Comparison of ENCODE assay signal across 19 mouse cellular contexts in genomic region chr1:136254503-136255065, GRCm38 (mm10). TPM values are rescaled to one million over a fixed set of nuclear protein-coding genes. Genes with fewer than 3 reads are reported as not detected.
"Had no signal": no experiment of that assay in that cellular context is flagged by ENCODE, and none has a peak within 500 bp of the region (broad histone marks: within the 10 kb centered on the region; RNA-seq: fewer than 3 reads in every experiment).

No protein-coding gene starts in this region.

- ATAC-seq: liver, embryonic 12.5 days had no signal

- H3K4me2 ChIP-seq: limb, embryonic 15.5 days; liver, embryonic 12.5 days; lung, embryonic 14.5 days; midbrain, embryonic 12.5 days; neural tube, embryonic 15.5 days had no signal

- H3K9me3 ChIP-seq: limb, embryonic 15.5 days; liver, embryonic 12.5 days; megakaryocyte, embryonic 14.5 days; midbrain, embryonic 12.5 days; neural tube, embryonic 15.5 days had no signal

- DNase-seq: kidney, postnatal 36 days; layer of hippocampus, adult 9-11 months; layer of hippocampus, postnatal 36 days; lung, embryonic 14.5 days; lung, postnatal 10 days; lung, postnatal 4 days; thymus, adult 18-20 months; thymus, postnatal 14 days had no signal

- H3K36me3 ChIP-seq: limb, embryonic 15.5 days; liver, embryonic 12.5 days; midbrain, embryonic 12.5 days; neural tube, embryonic 15.5 days had no signal

- H3K9ac ChIP-seq: limb, embryonic 15.5 days; liver, embryonic 12.5 days; lung, embryonic 14.5 days; midbrain, embryonic 12.5 days; neural tube, embryonic 15.5 days had no signal

- H3K4me3 ChIP-seq: limb, embryonic 15.5 days; liver, embryonic 12.5 days; megakaryocyte, embryonic 14.5 days; midbrain, embryonic 12.5 days; neural tube, embryonic 15.5 days had no signal

- H3K27ac ChIP-seq: kidney, postnatal 0 days; limb, embryonic 15.5 days; liver, embryonic 12.5 days; midbrain, embryonic 12.5 days; neural tube, embryonic 15.5 days had no signal

RNA-seq across cellular contexts. Expression of gene Gpr25, which starts 6.1 kb away (rescaled TPM):
- polyA plus RNA-seq: kidney, postnatal 0 days; limb, embryonic 11.5 days; limb, embryonic 15.5 days; liver, embryonic 12.5 days; liver, embryonic 16.5 days; lung, embryonic 14.5 days; midbrain, embryonic 12.5 days; neural tube, embryonic 11.5 days; stomach, embryonic 14.5 days had no signal

RNA-seq across cellular contexts. Expression of gene Mroh3, which starts 42.0 kb away (rescaled TPM):
- polyA plus RNA-seq: kidney, postnatal 0 days; limb, embryonic 15.5 days; liver, embryonic 12.5 days; liver, embryonic 16.5 days; lung, embryonic 14.5 days; midbrain, postnatal 0 days; neural tube, embryonic 11.5 days; neural tube, embryonic 15.5 days had no signal
